Mouse (Mus musculus) neural tube, embryonic 13.5 days (tissue): Measurements from ENCODE around the gene Cd59a. TPM values are rescaled to one million over a fixed set of nuclear protein-coding genes. Genes with fewer than 3 reads are reported as not detected.

Source experiments
- ATAC-seq: fragments of 200-750 bp; cut with Nextera tagmentation; 2 replicates; pipeline ENCODE4 v1.8.0; 2017; ENCODE audit warnings: low read depth, mild to moderate bottlenecking, moderate TSS enrichment, moderate library complexity
- H3K27ac ChIP-seq: fragments of 300-500 bp; sonication (generic); replicated peaks from 2 replicates; pipeline ENCODE4 v1.5.1; 2015; ENCODE audit warnings: moderate library complexity, mild to moderate bottlenecking, inconsistent platforms
- H3K27me3 ChIP-seq: fragments of 300-500 bp; sonication (generic); 2 replicates; pipeline ENCODE4 v1.6.1; 2015; ENCODE audit warnings: mild to moderate bottlenecking, inconsistent platforms
- H3K36me3 ChIP-seq: fragments of 300-500 bp; sonication (generic); 2 replicates; pipeline ENCODE4 v1.6.1; 2015; ENCODE audit warnings: mild to moderate bottlenecking, inconsistent platforms
- H3K4me1 ChIP-seq: fragments of 300-500 bp; sonication (generic); replicated peaks from 2 replicates; pipeline ENCODE4 v1.6.1; 2015; ENCODE audit warnings: inconsistent platforms
- H3K4me2 ChIP-seq: fragments of 300-500 bp; sonication (generic); 2 replicates; pipeline ENCODE4 v1.6.1; 2015; ENCODE audit warnings: inconsistent platforms, mild to moderate bottlenecking, moderate library complexity
- H3K4me3 ChIP-seq: fragments of 300-500 bp; sonication (generic); 2 replicates; pipeline ENCODE4 v1.5.1; 2015; ENCODE audit warnings: mild to moderate bottlenecking, inconsistent platforms
- H3K9ac ChIP-seq: fragments of 300-500 bp; sonication (generic); 2 replicates; pipeline ENCODE4 v1.6.1; 2015; ENCODE audit warnings: moderate library complexity, mild to moderate bottlenecking, inconsistent platforms
- H3K9me3 ChIP-seq: fragments of 300-500 bp; sonication (generic); 2 replicates; pipeline ENCODE4 v1.6.1; 2016; ENCODE audit warnings: inconsistent platforms
- WGBS: fragments of 180-500 bp; shearing (Covaris S2); methylation state at CpG from one replicate; pipeline ENCODE4 v1.1.7; 2015; 5-methylcytosine and 5-hydroxymethylcytosine counted together
- polyA plus RNA-seq: library from polyadenylated mRNA; unstranded; fragments of >200 nt; fragmentation: Nextera tagmentation; extraction: Ambion mirVana; gene quantifications from 2 replicates; pipeline ENCODE4 v1.2.1, GENCODE M21; 2015

Cd59a gene
- polyA plus RNA-seq, 1 experiment from 2014 or later, result 25.4 TPM

GRCm38 (mm10) chr2:104150608-104151397 is 55.2 kb downstream of the Cd59a start:
- WGBS, result 88% methylated on average over 6 of the region's 6 CpGs
- peaks cover 26% of the 10 kb centered on the region for H3K36me3 ChIP-seq
- no peak for ATAC-seq

GRCm38 (mm10) chr2:104153345-104153744 is 57.7 kb downstream of the Cd59a start:
- Histone ChIP-seq H3K4me3 (no peak overlapping the region), H3K4me1 (no peaks in the 10 kb centered on the region), H3K36me3 (peaks cover 30% of the 10 kb centered on the region), H3K27me3 (no peaks in the 10 kb centered on the region), H3K27ac (no peak overlapping the region), H3K4me2 (no peak overlapping the region), H3K9me3 (no peaks in the 10 kb centered on the region), H3K9ac (no peak overlapping the region)
- no peak for ATAC-seq
- 83% methylated on average over 4 of the region's 4 CpGs for WGBS

More at GRCm38 (mm10) chr2:104150608-104151397, 55.2 kb downstream of the Cd59a start:
- Histone ChIP-seq H3K4me2 (no peak overlapping the region), H3K4me1 (no peaks in the 10 kb centered on the region), H3K27me3 (no peaks in the 10 kb centered on the region), H3K4me3 (no peak overlapping the region), H3K9ac (no peak overlapping the region), H3K9me3 (no peaks in the 10 kb centered on the region), H3K27ac (no peak overlapping the region)

GRCm38 (mm10) chr2:104153876-104154275 is 58.3 kb downstream of the Cd59a start:
- no peaks in the 10 kb centered on the region for H3K4me1 ChIP-seq
- no peak for ATAC-seq

GRCm38 (mm10) chr2:104157831-104158230 is 62.2 kb downstream of the Cd59a start:
- Histone ChIP-seq H3K27me3 (no peaks in the 10 kb centered on the region), H3K4me2 (no peak overlapping the region), H3K9ac (no peak overlapping the region), H3K9me3 (no peaks in the 10 kb centered on the region), H3K4me3 (no peak overlapping the region), H3K4me1 (no peaks in the 10 kb centered on the region), H3K27ac (no peak overlapping the region), H3K36me3 (peaks cover 9% of the 10 kb centered on the region)
- WGBS, result 75% methylated on average over 4 of the region's 4 CpGs
- no peak for ATAC-seq

More at GRCm38 (mm10) chr2:104153876-104154275, 58.3 kb downstream of the Cd59a start:
- no peaks in the 10 kb centered on the region for H3K27me3 ChIP-seq
- no peak overlapping the region for H3K4me3 ChIP-seq
- peaks cover 26% of the 10 kb centered on the region for H3K36me3 ChIP-seq
- no peak overlapping the region for H3K4me2 ChIP-seq
- WGBS, result 91% methylated on average over 3 of the region's 3 CpGs
- H3K27ac ChIP-seq, result no peak overlapping the region
- no peaks in the 10 kb centered on the region for H3K9me3 ChIP-seq
- no peak overlapping the region for H3K9ac ChIP-seq

GRCm38 (mm10) chr2:104163418-104163817 is 67.8 kb downstream of the Cd59a start:
- Histone ChIP-seq H3K4me1 (0 out of 2 replicates have a peak, but pooled peaks cover 4% of the 10 kb centered on the region), H3K9ac (no peak overlapping the region), H3K4me2 (no peak overlapping the region), H3K27me3 (no peaks in the 10 kb centered on the region), H3K9me3 (no peaks in the 10 kb centered on the region), H3K4me3 (no peak overlapping the region), H3K27ac (no peak overlapping the region), H3K36me3 (peaks cover 20% of the 10 kb centered on the region; the same call in 1 of the 2 replicates)
- no peak for ATAC-seq
- 76% methylated on average over 7 of the region's 7 CpGs for WGBS

- WGBS, result 89% methylated on average over 4 of the region's 4 CpGs
- no peak overlapping the region for H3K4me3 ChIP-seq
- 0 out of 2 replicates have a peak, but pooled peaks cover 8% of the 10 kb centered on the region for H3K4me1 ChIP-seq
- H3K36me3 ChIP-seq, result peaks cover 20% of the 10 kb centered on the region; the same call in 1 of the 2 replicates
- no peak for ATAC-seq
- H3K27me3 ChIP-seq, result no peaks in the 10 kb centered on the region
- H3K9ac ChIP-seq, result no peak overlapping the region
- no peak overlapping the region for H3K27ac ChIP-seq
- no peak overlapping the region for H3K4me2 ChIP-seq
- H3K9me3 ChIP-seq, result no peaks in the 10 kb centered on the region
Measured at GRCm38 (mm10) chr2:104163978-104164487, 68.4 kb downstream of the Cd59a start.

Other genes with a start within 250 kb of the Cd59a start
- gene Lmo2, start 137.8 kb upstream of the Cd59a start, polyA plus RNA-seq, result 58.0 and 59.2 TPM in 2 replicates
- gene Fbxo3, start 68.1 kb upstream of the Cd59a start, polyA plus RNA-seq, result 61.0 and 67.1 TPM in 2 replicates
- gene 4931422A03Rik, start 67.4 kb upstream of the Cd59a start, polyA plus RNA-seq, result 1.1 and 2.4 TPM in 2 replicates
- not detected in 2 replicates for gene Gm10912, start 30.0 kb upstream of the Cd59a start, polyA plus RNA-seq
- not detected in 2 replicates for gene Gm10799, start 27.3 kb upstream of the Cd59a start, polyA plus RNA-seq
- gene Cd59b, start 26.0 kb upstream of the Cd59a start, polyA plus RNA-seq, result 2.4 and 3.2 TPM in 2 replicates
- gene A930018P22Rik, start 27.0 kb downstream of the Cd59a start, polyA plus RNA-seq, result 0.24 TPM in 1 of 2 replicates, not detected in the other